Mouse (Mus musculus): ENCODE data around the gene Nmnat2.

Nmnat2 gene

GRCm38 (mm10) chr1:152978700-152979099 is 23.9 kb downstream of the Nmnat2 start:
- in situ Hi-C loops (cut with MboI, MseI): no loop called here

- in situ Hi-C loops (cut with MboI, MseI): no loop called here
Measured at GRCm38 (mm10) chr1:152983416-152983815, 28.6 kb downstream of the Nmnat2 start.

DNA sequence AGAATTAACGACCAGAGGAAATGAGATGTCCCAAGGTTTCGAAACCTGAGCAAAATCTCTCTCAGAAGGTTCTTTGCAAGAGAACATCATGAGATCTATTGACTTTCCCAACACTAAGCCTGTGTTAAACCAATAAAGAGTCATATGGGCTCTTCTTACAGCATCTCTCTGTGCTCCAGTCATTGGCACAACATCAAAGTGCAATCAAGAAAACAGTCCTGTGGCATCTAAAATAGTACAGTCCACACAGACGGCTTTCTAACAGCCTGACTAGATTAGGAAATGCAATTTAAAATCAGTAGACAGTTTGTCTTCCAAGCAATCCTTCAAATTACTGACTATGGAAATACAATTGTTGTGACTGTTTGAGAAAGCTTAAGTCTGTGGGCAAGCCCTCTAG is 32.2 kb downstream of the Nmnat2 start:
- in situ Hi-C loops (cut with MboI, MseI): no loop called here

DNA sequence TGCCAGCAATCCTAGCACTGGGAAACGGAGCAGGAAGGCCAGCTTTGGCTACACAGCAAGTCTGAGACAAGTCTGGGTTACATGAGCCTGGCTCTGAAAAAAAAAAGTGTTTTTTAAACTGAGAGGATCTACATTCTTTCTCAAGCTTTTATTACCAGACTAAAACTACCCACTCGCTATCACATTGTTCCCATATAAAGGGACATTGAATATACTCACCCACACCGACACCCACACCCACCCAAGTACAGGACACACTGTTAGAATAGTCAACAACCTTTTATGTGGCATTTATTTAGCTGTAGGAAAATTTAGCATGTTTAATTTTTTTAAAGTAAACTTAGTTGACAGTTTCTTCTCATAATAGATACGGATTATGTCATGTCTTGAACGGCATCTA is 35.3 kb downstream of the Nmnat2 start:
- in situ Hi-C loops (cut with MboI, MseI): no loop called here

GRCm38 (mm10) chr1:152992271-152993134 is 37.7 kb downstream of the Nmnat2 start:
- in situ Hi-C loops (cut with MboI, MseI): no loop called here

GRCm38 (mm10) chr1:152993803-152994202 is 39.0 kb downstream of the Nmnat2 start:
- in situ Hi-C loops (cut with MboI, MseI): no loop called here

DNA sequence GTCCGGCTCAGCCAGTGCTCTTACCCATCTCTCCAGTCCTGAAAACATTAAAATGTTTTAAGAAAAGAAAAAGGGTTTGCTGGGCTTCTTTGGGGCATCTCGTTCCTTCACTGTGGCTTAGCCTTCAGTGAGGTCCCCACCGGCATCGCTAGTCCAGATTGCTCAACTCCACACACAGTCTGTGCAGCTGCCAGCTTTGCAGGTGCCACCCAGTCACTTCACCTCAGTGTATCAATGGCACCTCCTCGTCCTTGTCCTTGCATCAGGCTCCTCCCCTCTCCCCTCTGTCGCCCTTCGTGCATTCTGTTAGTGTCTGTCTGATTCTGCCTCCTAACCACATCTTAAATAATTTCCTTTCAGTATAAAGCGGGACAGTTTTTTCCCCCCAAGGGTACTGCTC is 45.2 kb downstream of the Nmnat2 start:
- in situ Hi-C loops (cut with MboI, MseI): no loop called here

DNA sequence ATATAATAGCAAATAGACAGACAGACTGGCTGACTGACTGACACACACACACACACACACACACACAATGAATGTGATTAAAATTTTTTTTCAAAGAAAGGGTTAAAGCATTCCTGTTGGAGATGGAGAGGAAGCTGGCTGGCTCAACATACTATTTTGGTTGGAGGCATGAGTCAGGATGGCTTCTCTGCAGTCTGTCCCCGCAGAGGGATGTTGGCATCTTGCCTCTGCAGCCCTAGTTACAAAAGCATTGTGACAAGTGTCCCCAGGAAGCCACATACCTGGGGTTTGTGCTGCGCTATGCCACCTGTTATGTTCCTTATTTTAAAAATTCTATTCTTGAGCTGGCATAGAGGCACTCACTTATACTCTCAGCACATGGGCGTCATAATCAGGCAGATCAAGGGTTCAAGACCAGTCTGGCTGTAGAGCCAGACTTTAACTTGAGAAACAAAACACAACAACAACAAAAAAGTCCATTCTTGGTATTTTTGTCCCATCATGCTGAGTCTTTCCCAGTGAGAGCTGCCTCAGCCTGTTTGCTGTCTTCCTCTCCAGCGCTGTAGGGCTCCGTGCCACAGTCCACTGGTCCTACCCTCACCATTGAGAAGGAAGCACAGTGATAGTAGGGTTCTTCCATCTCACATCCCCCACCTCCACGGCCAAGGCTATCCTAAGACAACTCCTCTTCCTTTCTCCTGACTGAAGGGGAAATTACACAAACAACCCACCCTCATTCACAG is 45.9 kb downstream of the Nmnat2 start:
- in situ Hi-C loops (cut with MboI, MseI): no loop called here

GRCm38 (mm10) chr1:153002295-153003050 is 47.7 kb downstream of the Nmnat2 start:
- in situ Hi-C loops (cut with MboI, MseI): no loop called here

DNA sequence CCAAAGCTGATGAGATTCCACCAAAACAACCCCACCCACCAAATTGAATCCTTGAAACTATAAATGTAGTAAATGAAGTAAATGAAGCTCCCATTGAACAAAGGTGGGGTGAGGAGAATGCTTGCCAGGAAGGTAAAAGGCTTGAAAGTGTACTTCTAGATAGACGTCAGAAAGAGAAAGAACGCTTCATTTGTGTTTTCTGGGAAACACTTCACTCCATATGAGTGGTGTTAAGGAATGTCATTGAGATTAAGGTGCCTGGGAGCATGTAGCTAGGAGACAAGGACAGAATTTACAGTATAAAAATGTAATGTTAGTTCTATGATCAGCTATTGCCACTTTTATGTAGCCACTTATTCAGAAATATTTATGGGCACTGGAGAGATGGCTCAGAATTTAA is 49.7 kb downstream of the Nmnat2 start:
- in situ Hi-C loops (cut with MboI, MseI): no loop called here

GRCm38 (mm10) chr1:153006054-153006453 is 51.3 kb downstream of the Nmnat2 start:
- in situ Hi-C loops (cut with MboI, MseI): no loop called here

DNA sequence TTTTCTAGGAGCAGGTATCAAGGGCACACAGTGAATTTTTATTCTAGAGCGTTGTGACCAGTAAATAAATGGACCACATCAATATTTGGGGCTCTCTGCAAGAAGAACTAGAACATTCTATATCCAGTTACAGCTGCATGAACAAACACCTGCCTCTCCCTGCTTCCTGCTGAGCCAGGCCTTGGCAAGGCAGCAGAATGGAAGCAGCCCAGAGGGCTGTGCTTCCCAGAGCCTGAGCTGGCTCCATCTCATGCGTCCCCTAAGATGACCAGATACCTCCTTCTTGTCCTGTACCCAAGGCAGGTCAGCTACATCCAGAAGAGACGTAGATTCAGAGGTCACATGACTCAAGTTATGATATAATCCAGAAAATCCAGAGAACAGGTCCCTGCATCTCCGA is 52.0 kb downstream of the Nmnat2 start:
- in situ Hi-C loops (cut with MboI, MseI): no loop called here

- in situ Hi-C loops (cut with MboI, MseI): no loop called here
Measured at GRCm38 (mm10) chr1:153007292-153007691, 52.5 kb downstream of the Nmnat2 start.

DNA sequence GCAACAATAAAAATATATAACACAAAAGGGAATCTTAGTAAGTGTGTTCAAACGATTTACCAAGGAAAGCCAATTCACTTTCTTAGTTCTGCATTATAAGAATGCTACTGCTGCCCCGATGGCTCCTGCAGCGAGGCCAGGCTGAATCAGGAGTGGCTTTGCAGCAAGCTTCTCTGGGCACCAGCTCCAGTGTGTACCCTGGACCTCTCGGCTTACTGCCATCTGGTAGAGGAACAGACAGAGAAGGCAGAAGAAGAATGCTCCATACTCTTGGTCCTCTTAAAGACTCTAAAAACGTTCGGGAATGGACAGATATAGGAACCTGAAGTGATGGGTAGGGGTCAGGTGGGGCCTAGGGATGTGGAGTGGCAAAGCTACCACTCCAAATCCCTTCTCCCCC is 53.0 kb downstream of the Nmnat2 start:
- in situ Hi-C loops (cut with MboI, MseI): no loop called here

- in situ Hi-C loops (cut with MboI, MseI): no loop called here
Measured at GRCm38 (mm10) chr1:153009338-153009737, 54.5 kb downstream of the Nmnat2 start.

GRCm38 (mm10) chr1:153010353-153011351 is 55.9 kb downstream of the Nmnat2 start:
- in situ Hi-C loops (cut with MboI, MseI): no loop called here

- in situ Hi-C loops (cut with MboI, MseI): no loop called here
Measured at GRCm38 (mm10) chr1:153011544-153011943, 56.8 kb downstream of the Nmnat2 start.

DNA sequence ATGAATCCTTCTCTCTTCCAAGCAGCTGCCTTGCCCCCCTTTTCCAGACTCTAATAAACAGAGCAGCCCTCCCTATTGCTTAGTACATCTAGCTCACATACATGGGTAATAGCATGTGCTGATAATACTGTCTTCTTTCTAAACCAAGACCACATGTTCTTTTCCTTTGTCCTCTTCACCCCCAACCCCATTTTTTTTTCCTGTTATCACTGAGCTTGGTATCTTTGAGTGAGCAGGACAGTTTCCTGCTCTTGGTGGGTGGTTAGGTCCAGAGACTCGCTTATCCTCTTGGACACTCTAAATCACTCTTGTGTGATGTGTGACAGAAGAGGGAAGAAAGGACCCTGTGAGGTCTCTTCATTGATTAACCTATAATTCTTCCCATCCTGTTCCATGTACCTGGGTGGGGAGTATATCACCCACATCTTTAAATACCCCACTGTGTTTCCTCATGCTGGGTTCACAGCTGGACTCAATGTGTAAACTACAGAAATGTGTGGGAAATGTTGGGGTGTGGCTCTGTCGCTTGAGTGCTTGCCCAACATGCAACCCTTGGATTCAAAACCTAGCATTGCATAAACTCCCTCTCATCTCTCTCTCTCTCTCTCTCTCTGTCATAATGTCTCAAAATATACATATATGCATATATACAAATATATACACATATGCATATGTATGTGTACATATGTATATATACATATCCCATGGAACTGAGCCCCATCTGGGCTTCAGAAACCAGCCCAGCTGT is 58.9 kb downstream of the Nmnat2 start:
- in situ Hi-C loops (cut with MboI, MseI): no loop called here

- in situ Hi-C loops (cut with MboI, MseI): no loop called here
Measured at GRCm38 (mm10) chr1:153014431-153015186, 59.8 kb downstream of the Nmnat2 start.

All from T-helper 17 cell (primary cell).